Mouse (Mus musculus) ES-Bruce4 (cell line): ENCODE results near the gene Jhy. TPM values are rescaled to one million over a fixed set of nuclear protein-coding genes. Genes with fewer than 3 reads are reported as not detected.

Source experiments
- H3K27ac ChIP-seq: 2 replicates; pipeline ENCODE4 v1.5.1; 2012; ENCODE audit warnings: low read length, inconsistent platforms; ENCODE audit not compliant: insufficient read depth
- H3K27me3 ChIP-seq: 2 replicates; pipeline ENCODE4 v1.6.1; 2012; ENCODE audit warnings: mild to moderate bottlenecking, low read length, inconsistent platforms; ENCODE audit not compliant: control insufficient read depth, poor library complexity, insufficient read depth, severe bottlenecking
- H3K36me3 ChIP-seq: 2 replicates; pipeline ENCODE4 v1.6.1; 2012; ENCODE audit warnings: inconsistent platforms, mild to moderate bottlenecking, low read length, moderate library complexity; ENCODE audit not compliant: control insufficient read depth, poor library complexity, insufficient read depth, severe bottlenecking
- H3K4me1 ChIP-seq: one replicate; pipeline ENCODE4 v1.8.1; 2011; ENCODE audit warnings: low read length; ENCODE audit not compliant: control insufficient read depth, insufficient read depth
- H3K4me3 ChIP-seq: 2 replicates; pipeline ENCODE4 v1.5.1; 2011; ENCODE audit warnings: low read depth, mild to moderate bottlenecking, low read length
- H3K9ac ChIP-seq: 2 replicates; pipeline ENCODE4 v1.6.1; 2012; ENCODE audit warnings: low read depth, mild to moderate bottlenecking, inconsistent platforms; ENCODE audit not compliant: poor library complexity, severe bottlenecking
- H3K9me3 ChIP-seq: replicated peaks from 2 replicates; pipeline ENCODE4 v1.6.1; 2012; ENCODE audit warnings: mild to moderate bottlenecking, low read length, inconsistent platforms; ENCODE audit not compliant: control insufficient read depth, poor library complexity, insufficient read depth, severe bottlenecking
- CTCF ChIP-seq: IDR thresholded peaks from one replicate; pipeline ENCODE4 v1.8.1; 2011; ENCODE audit warnings: low read depth, low read length
- EP300 ChIP-seq: IDR thresholded peaks from 2 replicates; pipeline ENCODE4 v1.6.1; 2011; ENCODE audit warnings: low read depth, low read length; ENCODE audit not compliant: insufficient read depth
- POLR2A ChIP-seq: IDR thresholded peaks from one replicate; pipeline ENCODE4 v1.8.1; 2011; ENCODE audit warnings: low read length; ENCODE audit not compliant: insufficient read depth
- polyA plus RNA-seq: library from polyadenylated mRNA; stranded (reverse); fragments of >200 nt; gene quantifications from 2 replicates; pipeline ENCODE4 v1.2.4, GENCODE M21; 2011; ENCODE audit warnings: low read depth; ENCODE audit not compliant: missing spikeins, insufficient read depth, insufficient read length

Gene Jhy
- 0.37 TPM in 1 of 2 replicates, not detected in the other for polyA plus RNA-seq

- H3K27me3 ChIP-seq = peaks cover 8% of the 10 kb centered on the region
- H3K36me3 ChIP-seq = no peaks in the 10 kb centered on the region
- peak within 1 kb of the TSS; percentile 52 for H3K4me3 ChIP-seq
- H3K9ac ChIP-seq = peak within 1 kb of the TSS; percentile 63
- H3K4me1 ChIP-seq = no peaks in the 10 kb centered on the region
- H3K27ac ChIP-seq = no peak within 1 kb of the TSS
- H3K9me3 ChIP-seq = no peaks in the 10 kb centered on the region
- TF ChIP-seq EP300 (no peak), POLR2A (no peak), CTCF (no peak)
Measured at GRCm38 (mm10) chr9:40963586-40964417, at the start of gene Jhy. TSS of gene Jhy (minus strand) at chr9:40964118.

- no peak overlapping the region for H3K9ac ChIP-seq
- TF ChIP-seq EP300 = no peak
- no peak for TF ChIP-seq CTCF
- no peak for TF ChIP-seq POLR2A
- H3K27ac ChIP-seq = no peak overlapping the region
- H3K4me1 ChIP-seq = no peaks in the 10 kb centered on the region
- no peaks in the 10 kb centered on the region for H3K9me3 ChIP-seq
- H3K36me3 ChIP-seq = no peaks in the 10 kb centered on the region
- no peaks in the 10 kb centered on the region for H3K27me3 ChIP-seq
- no peak overlapping the region for H3K4me3 ChIP-seq
Measured at GRCm38 (mm10) chr9:41012456-41012855, 48.5 kb upstream of the Jhy start.

GRCm38 (mm10) chr9:41011512-41012436, 47.9 kb upstream of the Jhy start:
- H3K27me3 ChIP-seq = no peaks in the 10 kb centered on the region
- H3K36me3 ChIP-seq = no peaks in the 10 kb centered on the region
- H3K9ac ChIP-seq = no peak overlapping the region
- H3K4me1 ChIP-seq = no peaks in the 10 kb centered on the region
- no peak overlapping the region for H3K4me3 ChIP-seq
- TF ChIP-seq CTCF (no peak), POLR2A (no peak), EP300 (no peak)
- H3K9me3 ChIP-seq = no peaks in the 10 kb centered on the region
- H3K27ac ChIP-seq = no peak overlapping the region

GRCm38 (mm10) chr9:41007785-41008184, 43.9 kb upstream of the Jhy start:
- no peak overlapping the region for H3K9ac ChIP-seq
- no peak for TF ChIP-seq POLR2A
- no peak for TF ChIP-seq CTCF
- no peak for TF ChIP-seq EP300
- H3K4me1 ChIP-seq = no peaks in the 10 kb centered on the region
- no peak overlapping the region for H3K4me3 ChIP-seq
- H3K27me3 ChIP-seq = no peaks in the 10 kb centered on the region
- no peak overlapping the region for H3K27ac ChIP-seq
- no peaks in the 10 kb centered on the region for H3K9me3 ChIP-seq
- no peaks in the 10 kb centered on the region for H3K36me3 ChIP-seq

- Histone ChIP-seq H3K9ac (no peak within 1 kb of the TSS), H3K27ac (no peak within 1 kb of the TSS), H3K4me3 (no peak within 1 kb of the TSS), H3K9me3 (no peaks in the 10 kb centered on the region), H3K36me3 (no peaks in the 10 kb centered on the region), H3K4me1 (no peaks in the 10 kb centered on the region), H3K27me3 (no peaks in the 10 kb centered on the region)
- no peak for TF ChIP-seq EP300
- no peak for TF ChIP-seq POLR2A
- no peak for TF ChIP-seq CTCF
Measured at GRCm38 (mm10) chr9:41004415-41004814, 40.5 kb upstream of the Jhy start, which contains the start of gene Crtam. TSS of gene Crtam (minus strand) at chr9:41004628.
